Mouse (Mus musculus): ENCODE measurements around the gene Tent5c.
A peak's percentile ranks its signal among the peaks of the same experiment; 100 is the strongest.

The Tent5c gene

GRCm38 (mm10) chr3:100487046-100487445 lies 2.1 kb downstream of the Tent5c start:
- DNase-seq (ENCODE audit: low spot score): peak; percentile 53

- no peak for DNase-seq (ENCODE audit: low spot score)
Observed at GRCm38 (mm10) chr3:100485390-100486132, 3.6 kb downstream of the Tent5c start.

- DNase-seq (ENCODE audit: low spot score): no peak
Observed at GRCm38 (mm10) chr3:100482971-100483610, 6.0 kb downstream of the Tent5c start.

DNA sequence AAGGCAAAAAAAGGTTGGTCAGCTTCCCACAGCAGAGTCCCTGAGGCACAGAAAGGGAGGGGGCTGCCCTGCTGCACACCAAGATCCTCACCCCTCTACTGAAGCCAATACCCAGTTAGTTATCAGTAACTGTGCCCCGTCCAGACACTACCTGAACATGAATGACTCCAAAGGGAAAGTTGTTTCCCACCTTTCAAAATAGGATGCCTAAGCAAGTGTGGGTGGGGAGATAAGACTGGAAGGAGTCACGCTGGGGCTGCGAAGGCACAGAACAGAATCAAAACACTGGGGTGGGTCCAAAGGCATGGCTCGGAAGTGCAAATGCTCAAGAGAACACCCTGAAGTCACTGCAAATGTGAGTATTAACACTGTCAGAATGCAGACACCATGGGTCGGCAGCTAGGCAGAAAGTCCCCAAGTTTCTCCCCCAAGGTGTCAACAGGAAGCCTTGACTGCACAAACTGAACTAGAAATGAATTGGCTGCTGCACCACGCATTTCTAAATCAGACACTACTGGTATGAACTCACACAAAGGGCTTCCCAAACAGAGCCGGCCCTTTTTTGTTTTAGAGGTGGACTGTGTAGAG lies 6.7 kb downstream of the Tent5c start:
- no peak for DNase-seq (ENCODE audit: low spot score)

- DNase-seq (ENCODE audit: low spot score): no peak
Observed at GRCm38 (mm10) chr3:100480251-100481005, 8.7 kb downstream of the Tent5c start.

DNA sequence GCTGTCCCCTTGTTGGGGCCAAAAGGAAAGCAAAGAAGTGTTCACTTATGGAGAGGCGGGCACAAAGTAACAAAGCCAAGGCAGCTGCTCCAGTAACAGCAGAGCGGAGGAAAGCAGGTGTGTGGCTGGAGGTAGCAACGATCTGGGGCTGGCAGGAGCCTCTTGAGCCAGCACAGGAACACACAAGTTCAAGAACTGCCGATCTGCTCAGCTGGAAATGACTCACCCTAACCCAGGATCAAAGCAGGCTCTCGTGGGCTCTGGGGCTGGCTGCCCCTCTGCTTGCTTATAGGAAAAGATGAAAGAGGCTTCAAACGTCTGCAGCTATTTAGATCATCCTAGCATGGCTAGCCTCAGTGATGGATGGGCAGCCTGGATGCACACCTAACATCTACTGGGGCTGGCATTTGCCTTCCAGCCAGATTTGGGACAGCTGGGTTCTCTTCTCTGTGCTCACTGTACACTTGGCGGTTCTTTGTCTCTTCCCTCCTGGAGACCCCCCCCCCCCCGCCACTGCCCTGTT lies 14.1 kb downstream of the Tent5c start:
- DNase-seq (ENCODE audit: low spot score): no peak

- DNase-seq (ENCODE audit: low spot score): no peak
Observed at GRCm38 (mm10) chr3:100474536-100474935, 14.6 kb downstream of the Tent5c start.

DNA sequence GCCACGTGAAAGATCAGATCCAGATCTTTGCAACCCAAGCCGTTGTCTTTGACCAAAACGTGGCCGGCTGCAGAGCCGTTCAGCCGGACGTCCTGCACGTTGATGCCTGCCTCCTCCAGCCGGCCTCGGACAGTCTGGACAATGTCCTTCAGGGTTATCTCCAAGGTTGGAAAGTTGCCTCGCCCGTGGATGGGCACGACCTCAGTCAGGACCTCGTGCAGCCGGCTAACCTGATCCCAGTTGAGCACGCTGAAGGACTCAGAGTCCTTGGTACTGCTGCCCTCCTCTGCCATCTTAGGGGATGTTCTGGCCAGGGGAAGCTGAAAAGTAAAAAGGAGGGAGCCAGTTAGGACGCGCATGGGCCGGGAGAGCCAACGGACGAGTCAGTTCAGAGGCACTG lies 16.0 kb downstream of the Tent5c start:
- peak; percentile 77 for DNase-seq (ENCODE audit: low spot score)

DNA sequence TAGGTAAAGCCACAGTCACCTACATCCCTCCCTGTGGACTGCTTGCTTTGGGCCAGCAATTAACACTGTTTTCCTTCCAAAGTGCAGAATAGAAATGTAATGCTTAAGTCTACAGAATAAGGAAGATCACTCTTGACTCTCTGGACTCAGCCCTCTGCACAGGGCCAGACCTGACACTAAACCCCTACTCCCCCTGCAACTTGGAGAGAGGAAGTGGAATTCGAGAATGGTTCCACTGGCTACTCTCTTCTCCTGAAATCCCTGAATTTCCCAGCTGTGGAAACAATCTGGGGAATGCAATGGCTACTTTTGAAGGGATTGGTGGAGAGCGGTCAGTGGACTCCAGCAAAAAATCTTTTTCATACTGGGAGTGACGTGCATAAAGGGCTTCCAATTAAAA lies 18.2 kb downstream of the Tent5c start:
- DNase-seq (ENCODE audit: low spot score): no peak

- DNase-seq (ENCODE audit: low spot score): no peak
Observed at GRCm38 (mm10) chr3:100470101-100470500, 19.0 kb downstream of the Tent5c start.

DNA sequence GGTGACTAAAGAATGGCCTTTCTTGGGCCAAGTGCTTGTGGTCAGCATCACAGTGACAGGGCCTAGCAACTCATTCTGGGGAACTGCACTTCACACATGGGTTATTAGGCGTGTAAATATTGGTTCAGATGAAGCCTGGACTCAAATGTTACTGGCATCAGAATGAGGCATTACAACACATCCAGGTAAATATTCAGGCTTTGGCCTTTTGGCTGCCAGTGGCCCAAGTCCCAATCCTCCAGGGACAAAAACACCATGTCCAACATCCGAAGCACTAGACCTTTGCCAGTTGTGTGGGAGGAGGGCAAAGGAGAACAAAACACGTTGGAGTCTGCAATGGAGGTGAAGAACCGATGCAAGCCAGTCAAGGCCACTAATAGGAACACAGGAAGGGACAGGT lies 22.6 kb downstream of the Tent5c start:
- DNase-seq (ENCODE audit: low spot score): no peak

DNA sequence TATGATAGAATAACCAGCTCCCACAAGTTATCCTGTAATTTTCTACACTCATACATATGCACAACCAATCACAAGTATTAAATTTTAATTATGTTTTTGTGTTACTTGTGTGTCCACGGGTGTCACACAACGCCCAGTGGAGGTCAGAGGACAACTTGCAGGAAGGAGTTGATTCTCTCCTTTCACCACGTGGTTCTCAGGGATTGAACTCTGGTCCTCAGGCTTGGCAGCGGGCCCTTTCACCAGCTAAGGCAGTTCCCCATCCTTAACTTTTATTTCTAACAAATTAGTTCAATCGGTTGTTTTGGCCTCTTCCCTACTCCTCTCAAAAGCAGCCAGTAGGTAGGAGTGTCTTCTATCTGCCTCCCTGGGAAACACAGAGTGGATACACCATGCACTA lies 24.5 kb downstream of the Tent5c start:
- DNase-seq (ENCODE audit: low spot score): no peak

DNA sequence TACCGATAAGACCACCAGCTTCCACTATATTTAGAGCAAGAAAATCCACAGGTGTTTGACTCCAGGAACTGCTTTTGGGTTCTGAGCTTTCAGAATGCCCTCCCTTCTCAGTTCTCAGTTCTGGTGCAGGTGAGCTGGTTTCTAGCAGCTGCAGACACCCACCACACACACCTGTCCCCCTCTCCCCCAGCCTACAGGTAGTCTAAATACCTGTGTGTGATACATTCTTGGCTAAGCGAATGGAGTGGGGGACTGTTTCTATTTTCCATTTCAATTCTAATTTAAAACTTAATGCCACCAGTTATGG lies 25.2 kb downstream of the Tent5c start:
- no peak for DNase-seq (ENCODE audit: low spot score)

DNA sequence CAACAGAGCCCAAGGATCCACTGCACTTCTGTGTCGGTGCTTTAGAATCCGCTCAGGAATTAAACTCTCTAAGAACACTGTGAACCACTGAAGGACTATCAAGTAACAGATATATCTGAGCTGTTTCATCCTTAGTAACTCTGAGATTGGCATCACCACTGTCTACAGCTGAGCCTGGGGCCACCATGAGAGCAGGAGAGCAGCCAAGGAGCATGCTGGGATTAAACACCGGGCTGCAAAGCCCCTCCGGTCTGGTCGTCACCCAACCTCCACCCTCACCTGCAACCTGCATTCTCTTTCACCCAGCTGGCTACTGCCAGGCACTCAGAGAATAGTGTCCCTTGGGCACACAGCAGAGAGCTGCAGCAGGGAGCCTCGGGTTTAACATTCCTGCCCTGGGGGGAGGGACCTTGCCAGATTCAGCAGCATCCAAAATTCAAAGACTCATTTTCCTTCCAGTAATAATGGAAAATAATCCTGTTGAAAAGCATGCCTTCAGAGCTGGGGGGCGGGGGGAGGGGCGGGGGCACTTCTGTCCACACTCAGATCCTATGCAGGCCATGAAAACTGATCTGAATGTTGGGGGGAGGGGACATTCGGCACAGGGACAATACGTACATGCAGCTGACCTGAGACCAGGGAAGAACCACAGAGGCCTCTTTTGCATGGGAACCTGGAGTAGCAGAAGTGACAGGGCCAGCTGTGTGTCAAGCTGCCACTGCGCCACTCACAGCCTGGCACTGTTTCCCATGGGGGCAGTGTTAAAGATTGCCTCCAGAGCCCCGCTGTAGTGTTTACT lies 25.8 kb downstream of the Tent5c start:
- no peak for DNase-seq (ENCODE audit: low spot score)

GRCm38 (mm10) chr3:100462235-100463083 lies 26.7 kb downstream of the Tent5c start:
- peak; percentile 60 for DNase-seq (ENCODE audit: low spot score)

- no peak for DNase-seq (ENCODE audit: low spot score)
Observed at GRCm38 (mm10) chr3:100460510-100460909, 28.6 kb downstream of the Tent5c start.

DNA sequence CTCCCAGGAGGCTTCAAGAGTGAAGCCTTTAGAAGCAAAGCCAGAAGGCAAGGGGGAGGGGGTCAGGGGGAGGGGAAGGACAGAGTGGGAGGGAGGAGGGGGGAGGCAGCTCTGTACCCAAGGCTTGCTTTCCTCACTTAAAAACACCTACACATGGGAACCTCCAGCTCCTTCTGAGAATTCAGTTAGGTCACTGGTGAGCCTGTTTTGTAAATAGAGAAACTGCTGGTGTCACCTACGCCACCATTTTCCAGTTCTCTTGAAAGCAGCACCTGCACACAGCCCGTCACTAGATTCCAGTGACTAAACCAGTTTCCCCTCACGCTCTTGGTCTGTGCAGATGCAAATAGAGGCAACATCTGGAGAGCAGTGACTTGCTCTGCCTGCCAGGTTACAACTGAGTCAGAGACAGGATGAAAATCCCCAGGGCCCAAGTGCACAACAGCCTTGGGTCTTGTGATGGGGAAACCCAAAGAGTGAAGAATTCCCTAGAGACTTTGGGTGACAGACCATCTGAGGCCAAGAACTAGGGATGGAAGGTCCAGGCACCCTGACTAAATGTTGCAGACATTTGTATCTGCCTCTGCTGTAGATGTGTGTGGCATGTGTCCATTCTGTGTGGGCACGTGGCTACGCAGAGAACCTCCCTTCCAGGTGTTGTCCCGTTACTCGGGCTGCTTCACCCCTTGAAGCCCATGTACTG lies 45.2 kb downstream of the Tent5c start:
- no peak for DNase-seq (ENCODE audit: low spot score)

- no peak for DNase-seq (ENCODE audit: low spot score)
Observed at GRCm38 (mm10) chr3:100442499-100442898, 46.6 kb downstream of the Tent5c start.

DNA sequence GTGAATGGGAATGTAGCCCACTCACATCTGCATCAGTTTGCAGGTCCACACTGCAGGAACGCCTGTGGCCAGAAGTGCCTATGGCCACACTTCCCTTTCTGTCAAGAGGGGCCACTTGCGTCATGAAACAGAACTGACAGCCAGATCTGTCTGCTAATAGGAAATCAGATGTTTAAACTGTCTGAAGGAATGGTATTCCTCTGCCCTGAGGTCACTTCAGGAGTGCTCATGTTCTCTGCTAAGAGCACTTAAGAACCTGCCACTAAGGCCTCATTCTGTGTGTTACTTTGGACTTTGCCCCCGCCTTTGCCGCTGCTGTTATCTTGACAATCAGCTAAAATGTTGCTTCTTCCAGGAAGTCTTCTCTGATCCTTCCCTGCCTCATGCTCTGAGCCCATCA lies 48.4 kb downstream of the Tent5c start:
- DNase-seq (ENCODE audit: low spot score): no peak

- DNase-seq (ENCODE audit: low spot score): peak; percentile 55
Observed at GRCm38 (mm10) chr3:100440009-100440408, 49.1 kb downstream of the Tent5c start.

Measured in testis, postnatal 10 days (tissue).